Mouse (Mus musculus) forebrain, embryonic 16.5 days (tissue): ENCODE results near the gene Dnah9. TPM values are rescaled to one million over a fixed set of nuclear protein-coding genes. Genes with fewer than 3 reads are reported as not detected.

Experiments
- ATAC-seq: fragments of 200-750 bp; cut with Nextera tagmentation; 2 replicates; pipeline ENCODE4 v1.8.0; 2017; ENCODE audit warnings: mild to moderate bottlenecking, moderate library complexity
- H3K27ac ChIP-seq: fragments of 300-500 bp; sonication (generic); 2 replicates; pipeline ENCODE4 v1.5.1; 2014; ENCODE audit warnings: low read length, control low read depth
- H3K27me3 ChIP-seq: fragments of 300-500 bp; sonication (generic); replicated peaks from 2 replicates; pipeline ENCODE4 v1.6.1; 2014; ENCODE audit warnings: low read length; ENCODE audit not compliant: control insufficient read depth, insufficient read depth
- H3K36me3 ChIP-seq: fragments of 300-500 bp; sonication (generic); 2 replicates; pipeline ENCODE4 v1.6.1; 2014; ENCODE audit not compliant: control insufficient read depth, insufficient read depth
- H3K4me1 ChIP-seq: fragments of 300-500 bp; sonication (generic); replicated peaks from 2 replicates; pipeline ENCODE4 v1.6.1; 2014; ENCODE audit warnings: low read length; ENCODE audit not compliant: control insufficient read depth, insufficient read depth
- H3K4me2 ChIP-seq: fragments of 300-500 bp; sonication (generic); 2 replicates; pipeline ENCODE4 v1.6.1; 2014; ENCODE audit warnings: mild to moderate bottlenecking, low read length, control low read depth
- H3K4me3 ChIP-seq: fragments of 300-500 bp; sonication (generic); replicated peaks from 2 replicates; pipeline ENCODE4 v1.5.1; 2014; ENCODE audit warnings: mild to moderate bottlenecking, low read length, control low read depth
- H3K9ac ChIP-seq: fragments of 300-500 bp; sonication (generic); replicated peaks from 2 replicates; pipeline ENCODE4 v1.6.1; 2014; ENCODE audit warnings: low read depth, low read length, control low read depth
- H3K9me3 ChIP-seq: fragments of 300-500 bp; sonication (generic); 2 replicates; pipeline ENCODE4 v1.6.1; 2016; ENCODE audit warnings: low read length; ENCODE audit not compliant: control insufficient read depth
- WGBS: fragments of 180-500 bp; shearing (Covaris S2); extraction: QIAGEN DNeasy Blood & Tissue Kit; methylation state at CpG from one replicate; pipeline ENCODE4 v1.1.7; 2014; 5-methylcytosine and 5-hydroxymethylcytosine counted together
- polyA plus RNA-seq: library from polyadenylated mRNA; unstranded; fragments of >200 nt; fragmentation: Nextera tagmentation; extraction: Ambion mirVana; gene quantifications from 2 replicates; pipeline ENCODE4 v1.2.1, GENCODE M21; 2015

The Dnah9 gene
- polyA plus RNA-seq, result 1.1 and 1.7 TPM in 2 replicates

DNA sequence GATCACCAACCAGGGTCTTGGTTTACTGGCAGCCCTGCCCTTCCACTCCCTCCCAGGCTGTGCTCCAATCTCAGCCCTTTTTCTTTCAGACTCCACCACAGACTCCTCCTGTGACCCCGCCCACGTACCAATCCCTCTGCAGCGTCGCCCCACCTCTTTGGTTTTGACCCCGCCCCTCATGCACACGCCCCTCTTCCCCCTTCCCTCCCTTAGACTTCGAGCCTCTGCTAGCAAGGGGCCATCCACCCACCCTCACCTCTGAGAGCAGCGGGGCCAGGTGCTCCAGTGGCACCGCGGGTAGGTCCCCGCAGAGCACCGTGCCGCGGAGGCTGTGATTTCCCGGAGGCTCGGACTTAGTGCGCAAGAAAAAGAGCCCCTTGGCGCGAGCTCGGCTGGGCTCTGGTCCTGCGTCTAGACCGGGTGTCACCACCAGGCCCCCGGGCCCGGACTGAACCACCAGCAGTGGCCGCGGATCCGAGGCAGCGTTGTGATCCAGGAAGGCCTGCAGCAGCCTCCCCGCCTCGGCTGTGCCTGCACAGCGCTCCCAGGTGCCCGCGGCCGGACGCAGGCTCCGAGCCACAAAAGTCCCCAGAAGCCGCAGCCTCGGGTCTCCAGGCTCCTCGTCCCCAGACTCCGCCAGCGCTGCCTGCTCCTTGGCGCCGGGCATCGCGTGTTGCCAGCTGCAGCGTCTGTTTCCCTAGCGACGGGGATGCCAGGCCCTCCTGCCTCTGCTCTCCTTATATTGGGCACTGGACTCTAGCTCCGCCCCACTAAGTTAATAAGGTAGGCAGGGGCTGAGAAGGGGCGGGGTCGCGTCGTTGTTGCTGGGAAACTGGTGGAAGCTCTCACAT lies at the start of gene Dnah9:
Gene Dnah9 (minus strand): TSS at position 751 of the 851 bp plus-strand sequence.
- H3K4me3 ChIP-seq, result peak within 1 kb of the TSS; percentile 69
- peak within 1 kb of the TSS; percentile 98 for H3K4me2 ChIP-seq
- peak within 1 kb of the TSS; percentile 60 for H3K27ac ChIP-seq
- H3K4me1 ChIP-seq, result peaks cover 9% of the 10 kb centered on the region
- ATAC-seq, result peak; percentile 99
- no peaks in the 10 kb centered on the region for H3K27me3 ChIP-seq
- no peaks in the 10 kb centered on the region for H3K36me3 ChIP-seq
- WGBS, result under 1% methylated on average over 53 of the region's 53 CpGs
- peak within 1 kb of the TSS; percentile 61 for H3K9ac ChIP-seq
- H3K9me3 ChIP-seq, result no peaks in the 10 kb centered on the region

DNA sequence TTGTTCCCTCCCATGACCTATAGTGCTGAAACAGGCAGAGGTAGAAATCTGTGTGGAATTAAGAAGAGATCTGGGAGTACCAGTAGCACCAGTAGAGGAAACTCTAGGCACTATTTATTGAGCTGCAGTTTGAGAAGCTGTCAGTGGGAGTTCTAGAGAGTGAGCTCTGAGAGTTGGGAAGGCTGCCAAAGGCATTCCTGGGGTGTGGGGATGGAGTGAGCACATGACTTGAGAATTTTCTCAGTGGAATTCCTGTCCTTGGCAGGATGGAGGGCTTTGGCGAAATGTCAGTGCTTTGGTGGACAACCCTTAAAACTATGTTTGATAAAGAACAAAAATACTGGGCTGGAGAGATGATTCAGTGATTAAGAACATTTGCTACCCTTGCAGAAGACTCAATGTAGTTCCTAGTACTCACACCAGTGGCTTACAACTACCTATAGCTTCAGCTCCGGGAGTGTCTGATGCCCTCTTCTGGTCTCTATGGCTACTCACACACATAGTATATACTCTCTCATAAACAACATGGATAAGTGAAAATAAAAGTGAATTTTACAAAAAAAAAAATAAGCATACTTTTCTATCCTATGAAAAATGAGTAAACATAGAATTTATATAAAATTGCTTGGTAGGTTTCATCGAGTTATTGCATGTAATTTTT lies 20.4 kb upstream of the Dnah9 start:
- no peak overlapping the region for H3K27ac ChIP-seq
- 0 out of 2 replicates have a peak, but pooled peaks have one; percentile 45 for ATAC-seq

DNA sequence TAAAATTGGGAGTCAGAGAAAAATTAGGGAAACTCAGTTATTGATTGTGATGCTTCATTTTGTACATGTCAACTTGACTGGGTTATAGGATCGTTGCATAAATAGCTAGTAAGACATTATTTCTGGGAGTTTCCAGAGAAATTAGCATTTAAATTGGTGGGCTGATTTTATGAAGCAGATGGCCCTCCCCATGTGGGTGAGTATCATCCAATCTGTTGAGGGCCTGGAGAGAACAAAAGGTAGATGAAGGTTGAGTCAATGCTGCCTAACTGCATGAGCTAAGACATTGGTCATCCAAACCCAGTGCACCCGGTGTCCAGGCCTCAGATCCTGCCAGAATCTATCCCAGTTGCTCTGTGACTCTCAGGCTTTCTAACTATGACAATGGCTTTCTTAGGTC lies 19.8 kb upstream of the Dnah9 start:
- 64% methylated on average over 2 of the region's 2 CpGs for WGBS
- no peak overlapping the region for H3K27ac ChIP-seq
- no peak overlapping the region for H3K4me2 ChIP-seq
- ATAC-seq, result no peak
- H3K4me3 ChIP-seq, result no peak overlapping the region
- no peaks in the 10 kb centered on the region for H3K9me3 ChIP-seq
- H3K27me3 ChIP-seq, result no peaks in the 10 kb centered on the region
- H3K36me3 ChIP-seq, result no peaks in the 10 kb centered on the region
- H3K4me1 ChIP-seq, result peaks cover 4% of the 10 kb centered on the region
- no peak overlapping the region for H3K9ac ChIP-seq

More for the DNA sequence above, 20.4 kb upstream of the Dnah9 start:
- no peak overlapping the region for H3K4me2 ChIP-seq
- no peaks in the 10 kb centered on the region for H3K27me3 ChIP-seq
- WGBS, result 75% methylated on average over 3 of the region's 3 CpGs
- no peaks in the 10 kb centered on the region for H3K9me3 ChIP-seq
- H3K9ac ChIP-seq, result no peak overlapping the region
- no peaks in the 10 kb centered on the region for H3K36me3 ChIP-seq
- H3K4me1 ChIP-seq, result peaks cover 4% of the 10 kb centered on the region
- no peak overlapping the region for H3K4me3 ChIP-seq

DNA sequence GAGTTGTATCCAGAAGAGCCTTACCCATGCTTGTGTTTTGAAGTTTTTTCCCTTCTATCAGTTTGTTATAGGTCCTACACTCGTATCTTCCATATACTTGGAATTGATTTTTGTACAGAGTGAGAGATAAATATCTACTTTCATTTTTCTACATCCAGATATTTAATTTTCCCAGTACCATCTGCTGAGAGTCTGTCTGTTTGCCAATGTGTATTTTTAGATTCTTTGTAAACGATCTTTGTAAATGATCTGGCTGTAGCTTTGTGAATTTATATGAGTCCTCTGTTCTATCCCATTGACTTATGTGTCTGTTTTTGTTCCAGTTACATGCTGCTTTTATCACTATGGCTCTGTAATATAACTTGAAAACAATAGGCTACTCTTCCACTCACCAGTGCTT lies 9.4 kb upstream of the Dnah9 start:
- Histone ChIP-seq H3K27ac (no peak overlapping the region), H3K9ac (no peak overlapping the region), H3K4me3 (no peak overlapping the region), H3K9me3 (peaks cover 2% of the 10 kb centered on the region; the same call in 1 of the 2 replicates), H3K4me1 (no peaks in the 10 kb centered on the region), H3K4me2 (no peak overlapping the region), H3K36me3 (no peaks in the 10 kb centered on the region), H3K27me3 (no peaks in the 10 kb centered on the region)
- no peak for ATAC-seq
- WGBS, result 56% methylated on average over 2 of the region's 2 CpGs

GRCm38 (mm10) chr11:66164022-66164421 lies 4.3 kb downstream of the Dnah9 start:
- Histone ChIP-seq H3K27ac (no peak overlapping the region), H3K36me3 (no peaks in the 10 kb centered on the region), H3K27me3 (no peaks in the 10 kb centered on the region), H3K4me1 (peaks cover 9% of the 10 kb centered on the region), H3K9ac (no peak overlapping the region), H3K4me3 (no peak overlapping the region), H3K4me2 (no peak overlapping the region), H3K9me3 (no peaks in the 10 kb centered on the region)
- ATAC-seq, result no peak
- WGBS, result 79% methylated on average over 2 of the region's 2 CpGs

- Histone ChIP-seq H3K9me3 (no peaks in the 10 kb centered on the region), H3K36me3 (no peaks in the 10 kb centered on the region), H3K27me3 (peaks cover 2% of the 10 kb centered on the region; the same call in 1 of the 2 replicates), H3K4me1 (no peaks in the 10 kb centered on the region), H3K4me2 (no peak overlapping the region), H3K27ac (no peak overlapping the region), H3K9ac (no peak overlapping the region), H3K4me3 (no peak overlapping the region)
- 16% methylated on average over 11 of the region's 11 CpGs for WGBS
- no peak for ATAC-seq
These were observed 27.6 kb downstream of the Dnah9 start for GRCm38 (mm10) chr11:66140631-66141252.

GRCm38 (mm10) chr11:66134826-66135225 lies 33.5 kb downstream of the Dnah9 start:
- H3K9ac ChIP-seq, result no peak overlapping the region
- H3K4me3 ChIP-seq, result no peak overlapping the region
- H3K4me2 ChIP-seq, result no peak overlapping the region
- no peaks in the 10 kb centered on the region for H3K27me3 ChIP-seq
- H3K9me3 ChIP-seq, result no peaks in the 10 kb centered on the region
- no peaks in the 10 kb centered on the region for H3K36me3 ChIP-seq
- H3K27ac ChIP-seq, result no peak overlapping the region
- 76% methylated on average over 6 of the region's 6 CpGs for WGBS
- no peaks in the 10 kb centered on the region for H3K4me1 ChIP-seq
- ATAC-seq, result no peak

DNA sequence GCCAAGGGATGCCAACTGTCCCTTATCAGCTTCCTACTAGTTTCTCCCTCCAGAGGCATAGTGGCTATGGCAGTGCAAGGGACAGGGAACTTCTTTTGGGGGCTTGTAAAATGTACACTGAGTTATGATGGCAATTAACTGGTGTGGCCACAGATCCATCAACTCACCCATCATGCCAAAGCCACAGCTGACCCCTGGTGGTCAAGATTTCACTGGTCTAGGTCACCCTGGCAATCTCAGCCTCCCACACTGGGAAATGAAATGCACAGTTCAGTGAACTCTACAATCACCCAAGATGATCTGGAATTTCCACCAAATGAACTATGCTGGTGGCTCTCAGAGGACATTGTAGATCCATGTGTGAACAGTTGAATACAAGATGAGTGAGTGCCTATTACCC lies 42.2 kb downstream of the Dnah9 start:
- Histone ChIP-seq H3K4me3 (no peak overlapping the region), H3K4me2 (no peak overlapping the region), H3K9me3 (no peaks in the 10 kb centered on the region), H3K36me3 (no peaks in the 10 kb centered on the region), H3K27ac (no peak overlapping the region), H3K27me3 (no peaks in the 10 kb centered on the region), H3K4me1 (no peaks in the 10 kb centered on the region), H3K9ac (no peak overlapping the region)
- no peak for ATAC-seq

DNA sequence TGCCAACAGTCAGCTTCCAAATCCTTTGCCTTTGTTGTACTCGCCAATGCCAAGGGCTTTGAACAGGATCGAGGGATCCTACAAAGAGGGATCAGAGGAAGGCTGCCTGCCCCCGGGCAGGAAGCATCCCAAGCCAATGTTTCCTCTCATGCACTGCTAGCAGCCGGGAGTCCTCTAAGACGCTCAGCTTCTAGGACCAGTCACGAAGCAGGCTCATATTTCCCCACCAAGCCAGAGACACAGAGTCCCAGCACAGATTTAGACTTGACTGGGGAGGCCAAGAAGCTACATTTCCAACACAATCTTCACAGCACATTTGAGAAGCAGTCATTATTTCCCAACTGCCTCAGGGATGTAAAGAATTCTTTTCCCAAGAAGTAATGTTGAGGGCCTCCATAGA lies 43.9 kb downstream of the Dnah9 start:
- ATAC-seq, result no peak
- no peaks in the 10 kb centered on the region for H3K4me1 ChIP-seq
- H3K9ac ChIP-seq, result no peak overlapping the region
- H3K4me2 ChIP-seq, result no peak overlapping the region
- H3K27ac ChIP-seq, result no peak overlapping the region
- H3K9me3 ChIP-seq, result no peaks in the 10 kb centered on the region
- H3K36me3 ChIP-seq, result no peaks in the 10 kb centered on the region
- 70% methylated on average over 6 of the region's 6 CpGs for WGBS
- no peaks in the 10 kb centered on the region for H3K27me3 ChIP-seq
- no peak overlapping the region for H3K4me3 ChIP-seq
